Comparison of ENCODE assay signal across 10 mouse cellular contexts in the genomic region with DNA sequence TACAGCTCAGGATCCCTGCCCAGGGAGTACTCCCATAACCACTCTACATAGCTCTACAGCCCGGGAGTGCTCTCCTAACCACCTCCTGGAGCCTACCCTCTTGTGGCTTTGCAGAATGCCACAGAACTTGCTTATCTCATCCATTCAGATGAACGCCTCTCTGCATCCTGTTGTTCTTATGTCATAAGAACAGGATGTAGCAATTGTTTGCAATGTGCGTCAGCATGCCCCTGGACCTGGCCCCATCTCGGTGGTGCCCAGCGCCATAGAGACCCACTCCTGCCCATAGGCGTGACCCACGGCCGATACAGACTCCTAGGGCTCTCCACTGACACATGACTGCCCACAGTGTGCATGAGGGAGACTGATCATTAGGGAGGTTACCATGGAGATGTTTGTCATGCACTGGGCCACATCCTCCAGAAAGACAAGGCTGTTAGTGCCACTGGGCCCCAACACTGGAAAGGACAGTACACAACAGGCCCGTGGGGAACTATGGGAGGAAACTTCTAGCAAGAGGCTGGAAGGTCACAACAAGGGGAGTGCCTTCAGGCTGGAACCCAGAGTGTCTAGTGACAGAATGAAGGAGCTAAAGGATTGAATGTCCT. TPM values are rescaled to one million over a fixed set of nuclear protein-coding genes. Genes with fewer than 3 reads are reported as not detected.
A peak's percentile ranks its signal among the peaks of the same experiment; 100 is the strongest.
DNase-seq lines count a peak whose midpoint lies in the region; ATAC-seq lines count a peak whose summit lies in the region.
"Had no signal": no experiment of that assay in that cellular context is flagged by ENCODE, and none has a peak within 500 bp of the region (broad histone marks: within the 10 kb centered on the region; RNA-seq: fewer than 3 reads in every experiment).

No protein-coding gene starts in this region.

- H3K36me3 ChIP-seq in heart, embryonic 14.5 days (ENCODE audit: control insufficient read depth, insufficient read depth, low read length) = no peaks in the 10 kb centered on the region
- no peaks in the 10 kb centered on the region for H3K36me3 ChIP-seq in liver, embryonic 13.5 days
- H3K36me3 ChIP-seq in stomach, embryonic 15.5 days = no peaks in the 10 kb centered on the region

- H3K4me1 ChIP-seq in heart, embryonic 14.5 days (ENCODE audit: control insufficient read depth in 2 of 2, insufficient read depth in 2 of 2, low read length in 2 of 2) = peaks cover 11 to 27% of the 10 kb centered on the region in 2 experiments
- peaks cover 70% of the 10 kb centered on the region for H3K4me1 ChIP-seq in liver, embryonic 13.5 days (replicated peaks)
- no peaks in the 10 kb centered on the region for H3K4me1 ChIP-seq in stomach, embryonic 15.5 days

- no peaks in the 10 kb centered on the region for H3K27me3 ChIP-seq in heart, embryonic 14.5 days (ENCODE audit: control insufficient read depth, insufficient read depth, low read length)
- H3K27me3 ChIP-seq in liver, embryonic 13.5 days = no peaks in the 10 kb centered on the region
- no peaks in the 10 kb centered on the region for H3K27me3 ChIP-seq in stomach, embryonic 15.5 days (replicated peaks)
- H3K27me3 ChIP-seq: CH12.LX had no signal

- peak; percentile 95 for ATAC-seq in CD4-positive, CD25-positive, alpha-beta regulatory T cell, adult 4 months
- ATAC-seq in heart, embryonic 14.5 days (ENCODE audit: insufficient number of reproducible peaks, insufficient read depth, low FRiP score, low read depth) = peak; percentile 60
- peak; percentile 78 for ATAC-seq in liver, embryonic 13.5 days (ENCODE audit: low read depth)
- peak; percentile 54 for ATAC-seq in stomach, embryonic 15.5 days (ENCODE audit: insufficient read depth, low FRiP score, low read depth)

- H3K27ac ChIP-seq in heart, embryonic 14.5 days (replicated peaks in 1 of 2; ENCODE audit: control insufficient read depth in 1 of 2, insufficient read depth in 1 of 2, low read depth in 2 of 2, low read length in 2 of 2) = peak overlapping the region; percentile 81 to 89
- peak overlapping the region; percentile 76 for H3K27ac ChIP-seq in liver, embryonic 13.5 days
- peak overlapping the region; percentile 45; the same call in 1 of the 2 replicates for H3K27ac ChIP-seq in stomach, embryonic 15.5 days

- no peak overlapping the region for H3K4me3 ChIP-seq in heart, embryonic 14.5 days (ENCODE audit: control insufficient read depth in 1 of 2, insufficient read depth in 1 of 2, low read depth in 1 of 2, low read length in 2 of 2)
- H3K4me3 ChIP-seq in liver, embryonic 13.5 days (replicated peaks) = no peak overlapping the region
- no peak overlapping the region for H3K4me3 ChIP-seq in stomach, embryonic 15.5 days (replicated peaks)
- H3K4me3 ChIP-seq: erythroblast, embryonic 14.5 days had no signal

- DNase-seq in embryo, embryonic 10 days (ENCODE audit: low spot score) = peak; percentile 35
- no peak for DNase-seq in embryo, embryonic 9.5 days (ENCODE audit: extremely low spot score)
- peak; percentile 56 for DNase-seq in liver, embryonic 13.5 days
- no peak for DNase-seq in left cerebral cortex, adult 8-10 months (ENCODE audit: low spot score in 2 of 2)
- DNase-seq in layer of hippocampus, adult 11-12 months (ENCODE audit: low spot score) = no peak

- no peak overlapping the region for H3K9ac ChIP-seq in heart, embryonic 14.5 days (ENCODE audit: low read length)
- peak overlapping the region; percentile 28; the same call in 1 of the 2 replicates for H3K9ac ChIP-seq in liver, embryonic 13.5 days
- H3K9ac ChIP-seq in stomach, embryonic 15.5 days = no peak overlapping the region

- no peak overlapping the region for H3K4me2 ChIP-seq in heart, embryonic 14.5 days (ENCODE audit: low read length)
- no peak overlapping the region; the same call in 1 of the 2 replicates for H3K4me2 ChIP-seq in liver, embryonic 13.5 days
- no peak overlapping the region for H3K4me2 ChIP-seq in stomach, embryonic 15.5 days

- WGBS in heart, embryonic 14.5 days = 43% methylated on average over 9 of the region's 9 CpGs
- WGBS in liver, embryonic 13.5 days (ENCODE audit: insufficient replicate concordance) = 10% methylated on average over 9 of the region's 9 CpGs
- WGBS in stomach, embryonic 15.5 days = 53% methylated on average over 9 of the region's 9 CpGs

- no peaks in the 10 kb centered on the region for H3K9me3 ChIP-seq in heart, embryonic 14.5 days (ENCODE audit: control insufficient read depth, low read length)
- H3K9me3 ChIP-seq in liver, embryonic 13.5 days (replicated peaks) = no peaks in the 10 kb centered on the region
- H3K9me3 ChIP-seq in stomach, embryonic 15.5 days = no peaks in the 10 kb centered on the region

RNA-seq across cellular contexts. Expression of gene Noxa1, which starts 16.3 kb away (rescaled TPM):
- polyA plus RNA-seq in CD4-positive, CD25-positive, alpha-beta regulatory T cell, adult 4 months (2017; shearing (Covaris generic)) = 1 to 10 TPM; 5.5 to 7.0 TPM
- polyA plus RNA-seq in heart, embryonic 14.5 days (2014; fragmentation: Nextera tagmentation; extraction: Ambion mirVana) = not detected in 2 replicates
- polyA plus RNA-seq in liver, embryonic 13.5 days (2015; fragmentation: Nextera tagmentation; extraction: Ambion mirVana) = 1.1 and 1.6 TPM in 2 replicates
- 11.4 and 16.1 TPM in 2 replicates for polyA plus RNA-seq in stomach, embryonic 15.5 days (2015; fragmentation: Nextera tagmentation; extraction: Ambion mirVana)
- not detected for total RNA-seq in left cerebral cortex, adult 8-10 months (2022)

RNA-seq across cellular contexts. Expression of gene Entpd8, which starts 31.2 kb away (rescaled TPM):
- polyA plus RNA-seq in CD4-positive, CD25-positive, alpha-beta regulatory T cell, adult 4 months (2017; shearing (Covaris generic)) = under 1 TPM in 1 of 2 experiments, not detected in 1; 0.52 TPM
- polyA plus RNA-seq in heart, embryonic 14.5 days (2014; fragmentation: Nextera tagmentation; extraction: Ambion mirVana) = not detected in 2 replicates
- polyA plus RNA-seq in liver, embryonic 13.5 days (2015; fragmentation: Nextera tagmentation; extraction: Ambion mirVana) = 1.6 and 2.2 TPM in 2 replicates
- 2.5 and 2.8 TPM in 2 replicates for polyA plus RNA-seq in stomach, embryonic 15.5 days (2015; fragmentation: Nextera tagmentation; extraction: Ambion mirVana)
- total RNA-seq in left cerebral cortex, adult 8-10 months (2022) = not detected
- total RNA-seq: CH12.LX had no signal

RNA-seq across cellular contexts. Expression of gene Nsmf, which starts 57.1 kb away (rescaled TPM):
- 10 to 100 TPM in 1 of 2 experiments, 1 to 10 TPM in 1; 8.6 to 13.7 TPM for polyA plus RNA-seq in CD4-positive, CD25-positive, alpha-beta regulatory T cell, adult 4 months (2017; shearing (Covaris generic))
- 43.2 and 48.1 TPM in 2 replicates for polyA plus RNA-seq in heart, embryonic 14.5 days (2014; fragmentation: Nextera tagmentation; extraction: Ambion mirVana)
- 8.0 and 10.2 TPM in 2 replicates for polyA plus RNA-seq in liver, embryonic 13.5 days (2015; fragmentation: Nextera tagmentation; extraction: Ambion mirVana)
- 59.8 and 63.7 TPM in 2 replicates for polyA plus RNA-seq in stomach, embryonic 15.5 days (2015; fragmentation: Nextera tagmentation; extraction: Ambion mirVana)
- total RNA-seq in left cerebral cortex, adult 8-10 months (2022) = 100 to 1,000 TPM; 404 to 462 (median 421) TPM

Comparison
In these comparisons a context has a peak if more than half of its experiments do, and no peak if none do; other contexts are left out.
1. DNase-seq: peak in embryo, embryonic 10 days (single experiment) and liver, embryonic 13.5 days (single experiment); none in embryo, embryonic 9.5 days (single experiment), left cerebral cortex, adult 8-10 months (0 of 2) and layer of hippocampus, adult 11-12 months (single experiment).
2. Peak in every context shown above with its lines, with median percentiles within 50 percentile points of each other: ATAC-seq and H3K27ac ChIP-seq.